Mouse (Mus musculus): Measurements from ENCODE around the gene Apoc1. TPM values are rescaled to one million over a fixed set of nuclear protein-coding genes. Genes with fewer than 3 reads are reported as not detected.

Gene Apoc1
- polyA plus RNA-seq, 1 experiment from 2014 or later, result 43.2 TPM

- 69% methylated on average over 3 of the region's 3 CpGs for WGBS
Observed at GRCm38 (mm10) chr7:19666750-19667149, 25.7 kb downstream of the Apoc1 start.

GRCm38 (mm10) chr7:19664955-19665841, 27.3 kb downstream of the Apoc1 start, which contains the start of gene Clptm1:
Gene Clptm1, minus strand, starts transcription at chr7:19665033.
- Histone ChIP-seq H3K27ac (ENCODE audit: low read length) (peak within 1 kb of the TSS; percentile 94), H3K27me3 (replicated peaks; ENCODE audit: control insufficient read depth, insufficient read depth, low read length) (no peaks in the 10 kb centered on the region), H3K36me3 (ENCODE audit: control insufficient read depth, insufficient read depth, low read length) (peaks cover under 1% of the 10 kb centered on the region), H3K4me2 (ENCODE audit: low read depth, low read length) (peak within 1 kb of the TSS; percentile 89), H3K4me1 (ENCODE audit: control insufficient read depth, insufficient read depth, low read length) (peaks cover 20% of the 10 kb centered on the region), H3K4me3 (ENCODE audit: low read length) (peak within 1 kb of the TSS; percentile 99), H3K9ac (ENCODE audit: low read depth, low read length) (peak within 1 kb of the TSS; percentile 97), H3K9me3 (ENCODE audit: control insufficient read depth, low read length) (no peaks in the 10 kb centered on the region)
- ATAC-seq, result peak; percentile 81
- under 1% methylated on average over 62 of the region's 63 CpGs for WGBS

More at GRCm38 (mm10) chr7:19666750-19667149, 25.7 kb downstream of the Apoc1 start:
- H3K9me3 ChIP-seq (ENCODE audit: control insufficient read depth, low read length), result no peaks in the 10 kb centered on the region
- H3K4me1 ChIP-seq (ENCODE audit: control insufficient read depth, insufficient read depth, low read length), result peaks cover 20% of the 10 kb centered on the region
- H3K4me3 ChIP-seq (ENCODE audit: low read length), result no peak overlapping the region
- no peaks in the 10 kb centered on the region for H3K36me3 ChIP-seq (ENCODE audit: control insufficient read depth, insufficient read depth, low read length)
- H3K4me2 ChIP-seq (ENCODE audit: low read depth, low read length), result no peak overlapping the region
- H3K27ac ChIP-seq (ENCODE audit: low read length), result no peak overlapping the region
- H3K27me3 ChIP-seq (replicated peaks; ENCODE audit: control insufficient read depth, insufficient read depth, low read length), result no peaks in the 10 kb centered on the region
- H3K9ac ChIP-seq (ENCODE audit: low read depth, low read length), result no peak overlapping the region
- ATAC-seq, result no peak

- peak overlapping the region; percentile 99 for H3K4me3 ChIP-seq (ENCODE audit: low read length)
- no peaks in the 10 kb centered on the region for H3K9me3 ChIP-seq (ENCODE audit: control insufficient read depth, low read length)
- peak overlapping the region; percentile 60 for H3K27ac ChIP-seq (ENCODE audit: low read length)
- peaks cover 4% of the 10 kb centered on the region for H3K36me3 ChIP-seq (ENCODE audit: control insufficient read depth, insufficient read depth, low read length)
- H3K4me2 ChIP-seq (ENCODE audit: low read depth, low read length), result peak overlapping the region; percentile 89
- WGBS, result under 1% methylated on average over 37 of the region's 37 CpGs
- peaks cover 15% of the 10 kb centered on the region for H3K4me1 ChIP-seq (ENCODE audit: control insufficient read depth, insufficient read depth, low read length)
- peak overlapping the region; percentile 97 for H3K9ac ChIP-seq (ENCODE audit: low read depth, low read length)
- peak; percentile 38; the same call in 1 of the 2 replicates for ATAC-seq
- H3K27me3 ChIP-seq (replicated peaks; ENCODE audit: control insufficient read depth, insufficient read depth, low read length), result no peaks in the 10 kb centered on the region
Observed at GRCm38 (mm10) chr7:19664455-19664954, 28.0 kb downstream of the Apoc1 start.

GRCm38 (mm10) chr7:19663940-19664339, 28.5 kb downstream of the Apoc1 start:
- 10% methylated on average over 8 of the region's 8 CpGs for WGBS
- no peaks in the 10 kb centered on the region for H3K27me3 ChIP-seq (replicated peaks; ENCODE audit: control insufficient read depth, insufficient read depth, low read length)
- 0 out of 2 replicates have a peak, but pooled peaks have one; percentile 10 for ATAC-seq
- peak overlapping the region; percentile 89 for H3K4me2 ChIP-seq (ENCODE audit: low read depth, low read length)
- no peak overlapping the region for H3K27ac ChIP-seq (ENCODE audit: low read length)
- H3K4me3 ChIP-seq (ENCODE audit: low read length), result peak overlapping the region; percentile 99
- H3K9me3 ChIP-seq (ENCODE audit: control insufficient read depth, low read length), result no peaks in the 10 kb centered on the region
- peak overlapping the region; percentile 97 for H3K9ac ChIP-seq (ENCODE audit: low read depth, low read length)
- H3K4me1 ChIP-seq (ENCODE audit: control insufficient read depth, insufficient read depth, low read length), result peaks cover 15% of the 10 kb centered on the region
- H3K36me3 ChIP-seq (ENCODE audit: control insufficient read depth, insufficient read depth, low read length), result peaks cover 4% of the 10 kb centered on the region

GRCm38 (mm10) chr7:19652614-19653013, 39.8 kb downstream of the Apoc1 start:
- Histone ChIP-seq H3K4me2 (ENCODE audit: low read depth, low read length) (no peak overlapping the region), H3K27me3 (replicated peaks; ENCODE audit: control insufficient read depth, insufficient read depth, low read length) (no peaks in the 10 kb centered on the region), H3K36me3 (ENCODE audit: control insufficient read depth, insufficient read depth, low read length) (peaks cover 9% of the 10 kb centered on the region; the same call in 1 of the 2 replicates), H3K9ac (ENCODE audit: low read depth, low read length) (no peak overlapping the region), H3K9me3 (ENCODE audit: control insufficient read depth, low read length) (no peaks in the 10 kb centered on the region), H3K4me1 (ENCODE audit: control insufficient read depth, insufficient read depth, low read length) (no peaks in the 10 kb centered on the region), H3K4me3 (ENCODE audit: low read length) (no peak overlapping the region), H3K27ac (ENCODE audit: low read length) (no peak overlapping the region)
- ATAC-seq, result no peak
- WGBS, result 94% methylated on average over 2 of the region's 2 CpGs

- H3K27ac ChIP-seq (ENCODE audit: low read length), result no peak overlapping the region
- H3K4me3 ChIP-seq (ENCODE audit: low read length), result no peak overlapping the region
- H3K4me2 ChIP-seq (ENCODE audit: low read depth, low read length), result no peak overlapping the region
- no peaks in the 10 kb centered on the region for H3K9me3 ChIP-seq (ENCODE audit: control insufficient read depth, low read length)
- H3K27me3 ChIP-seq (replicated peaks; ENCODE audit: control insufficient read depth, insufficient read depth, low read length), result no peaks in the 10 kb centered on the region
- ATAC-seq, result no peak
- no peak overlapping the region for H3K9ac ChIP-seq (ENCODE audit: low read depth, low read length)
- 80% methylated on average over 6 of the region's 6 CpGs for WGBS
- no peaks in the 10 kb centered on the region for H3K4me1 ChIP-seq (ENCODE audit: control insufficient read depth, insufficient read depth, low read length)
- peaks cover 9% of the 10 kb centered on the region; the same call in 1 of the 2 replicates for H3K36me3 ChIP-seq (ENCODE audit: control insufficient read depth, insufficient read depth, low read length)
Observed at GRCm38 (mm10) chr7:19651063-19651786, 41.2 kb downstream of the Apoc1 start.

- Histone ChIP-seq H3K4me2 (ENCODE audit: low read depth, low read length) (no peak overlapping the region), H3K27me3 (replicated peaks; ENCODE audit: control insufficient read depth, insufficient read depth, low read length) (no peaks in the 10 kb centered on the region), H3K27ac (ENCODE audit: low read length) (no peak overlapping the region), H3K4me3 (ENCODE audit: low read length) (no peak overlapping the region), H3K9ac (ENCODE audit: low read depth, low read length) (no peak overlapping the region), H3K9me3 (ENCODE audit: control insufficient read depth, low read length) (no peaks in the 10 kb centered on the region), H3K36me3 (ENCODE audit: control insufficient read depth, insufficient read depth, low read length) (peaks cover 31% of the 10 kb centered on the region; the same call in 1 of the 2 replicates), H3K4me1 (ENCODE audit: control insufficient read depth, insufficient read depth, low read length) (no peaks in the 10 kb centered on the region)
- no peak for ATAC-seq
- WGBS, result 95% methylated on average over 4 of the region's 4 CpGs
Observed at GRCm38 (mm10) chr7:19641223-19641622, 51.2 kb downstream of the Apoc1 start.
